Mouse (Mus musculus) spleen, adult 2 months (tissue): Measurements from ENCODE around the gene Cipc.

ENCODE experiments used
- CTCF ChIP-seq: fragments of 200-500 bp; IDR thresholded peaks from 2 replicates; pipeline ENCODE4 v1.5.1; 2011; ENCODE audit warnings: mild to moderate bottlenecking, inconsistent platforms; ENCODE audit not compliant: insufficient read depth, insufficient read length, insufficient replicate concordance; ENCODE audit errors: extremely low read depth
- POLR2A ChIP-seq: fragments of 200-500 bp; IDR thresholded peaks from 2 replicates; pipeline ENCODE4 v1.6.1; 2011; ENCODE audit warnings: low read depth, low read length, inconsistent platforms

GRCm38 (mm10) chr12:86911482-86911931 is 35.3 kb upstream of the Cipc start:
- TF ChIP-seq POLR2A (no peak), CTCF (no peak)
